Mouse (Mus musculus): ENCODE measurements at regions not wholly inside any gene's neighbourhood (a gene's known extent, or its start where the extent isn't known, plus 50 kb on each side); places are given as distances from the start of the nearest gene placed in this dataset.

DNA sequence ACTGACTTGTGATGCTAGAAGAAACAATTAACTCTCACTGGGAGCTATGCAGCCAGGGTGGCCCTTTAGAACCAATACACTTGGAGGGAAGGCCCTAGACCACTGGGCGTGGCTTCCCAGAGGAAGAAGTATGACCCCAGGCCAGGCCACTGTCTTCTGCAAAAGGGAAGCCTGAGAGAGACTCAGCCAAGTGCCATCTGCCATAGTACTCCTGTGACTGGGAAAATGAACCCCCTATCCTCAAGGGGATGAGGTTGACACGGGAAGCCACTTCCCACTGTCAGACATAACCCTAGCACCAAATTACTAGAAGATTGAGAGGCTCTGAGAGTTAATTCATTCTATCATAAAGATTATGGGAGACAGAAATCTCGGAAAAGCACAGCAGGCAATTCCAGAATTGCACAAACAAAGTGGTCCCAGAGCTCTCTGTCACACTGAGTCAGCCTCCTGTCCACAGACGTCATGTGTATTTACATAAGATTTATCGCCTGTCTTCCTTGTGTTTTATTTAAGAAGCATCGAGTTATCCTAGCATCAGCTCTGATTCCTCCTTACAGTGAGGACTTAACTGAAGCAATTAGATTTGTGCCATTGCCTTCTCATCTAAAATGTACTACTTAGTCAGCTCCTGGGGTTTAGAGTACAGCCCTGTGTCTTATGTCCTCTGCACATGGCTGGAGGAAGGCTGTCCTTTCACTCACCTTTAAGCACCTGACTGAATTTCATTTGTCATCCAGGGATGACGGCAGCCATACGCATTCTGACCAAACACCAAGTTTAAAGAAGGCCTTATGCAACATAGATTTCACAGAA lies 75.6 kb upstream of the Slc22a23 start:
- TF ChIP-seq EP300 (IDR thresholded peaks at IDR 0.05) (no peak), CTCF (IDR thresholded peaks at IDR 0.05) (no peak)

Measured in lung, postnatal 0 days (tissue).